Mouse (Mus musculus) layer of hippocampus, adult 9-10 months (tissue): ENCODE results near the gene 2510039O18Rik.

Source experiments
- DNase-seq: peaks from one replicate; pipeline ENCODE4 v3.0.0; 2022; ENCODE audit warnings: low spot score

2510039O18Rik gene

GRCm38 (mm10) chr4:147993571-147994095, 52.9 kb downstream of the 2510039O18Rik start:
- no peak for DNase-seq

- DNase-seq, result no peak
These were observed 54.6 kb downstream of the 2510039O18Rik start for GRCm38 (mm10) chr4:147995311-147995710.
